Mouse (Mus musculus) mouse trophoblast stem cell (cell line): ENCODE data around the gene Ice1.

Experiments used
- in situ Hi-C, 2 experiments: fragments of 300-500 bp; cut with MseI, MboI; formaldehyde crosslinking; loops; 2 replicates in 1 of 2; 3 replicates in 1 of 2; pipeline ENCODE4 v1.15.1; 2025

Ice1 gene

DNA sequence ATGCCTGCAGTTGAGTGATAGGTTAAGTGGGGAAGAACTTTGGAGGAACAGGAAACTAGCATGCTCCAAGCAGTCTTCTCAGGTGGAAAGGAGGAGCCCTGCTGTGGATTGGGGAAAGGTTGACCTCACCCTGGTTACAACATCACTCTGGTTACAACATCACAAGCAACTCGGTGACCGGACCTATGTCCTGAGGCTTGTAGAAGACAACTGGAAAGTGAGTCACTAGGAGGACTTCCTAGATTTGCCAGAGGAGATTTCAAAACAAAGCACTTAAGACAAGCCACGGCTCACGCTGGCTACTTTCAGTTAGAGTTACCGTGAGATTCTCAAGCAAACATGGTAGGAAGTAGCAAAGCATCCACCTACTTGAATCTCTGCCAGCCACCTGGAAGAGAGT is 3.9 kb upstream of the Ice1 start:
- in situ Hi-C loops, result loop anchor here (5.0 to 10.0 kb wide), 5 partner anchors 126 to 363 kb away; no protein-coding TSS in a partner anchor

DNA sequence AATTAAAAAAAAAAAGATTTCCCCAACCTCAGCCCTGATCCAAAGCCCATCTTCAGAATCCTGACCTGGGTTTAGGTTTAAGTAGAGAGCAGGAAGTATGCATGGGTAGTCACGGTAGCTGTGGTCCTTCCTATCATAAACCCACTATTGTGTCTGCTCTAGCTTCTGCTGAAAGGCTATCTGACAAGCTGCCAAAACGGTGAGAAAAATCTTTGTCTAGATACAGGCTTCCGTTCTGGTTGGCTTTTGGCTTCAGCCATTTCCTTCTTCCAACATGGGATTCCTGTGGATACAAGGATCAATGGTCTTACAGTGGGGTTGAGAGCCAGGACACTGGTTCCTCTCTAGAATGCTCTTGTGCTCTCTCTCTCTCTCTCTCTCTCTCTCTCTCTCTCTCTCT is 2.2 kb upstream of the Ice1 start:
- in situ Hi-C loops, result loop anchor here (5.0 to 10.0 kb wide), 5 partner anchors 128 to 365 kb away; no protein-coding TSS in a partner anchor

DNA sequence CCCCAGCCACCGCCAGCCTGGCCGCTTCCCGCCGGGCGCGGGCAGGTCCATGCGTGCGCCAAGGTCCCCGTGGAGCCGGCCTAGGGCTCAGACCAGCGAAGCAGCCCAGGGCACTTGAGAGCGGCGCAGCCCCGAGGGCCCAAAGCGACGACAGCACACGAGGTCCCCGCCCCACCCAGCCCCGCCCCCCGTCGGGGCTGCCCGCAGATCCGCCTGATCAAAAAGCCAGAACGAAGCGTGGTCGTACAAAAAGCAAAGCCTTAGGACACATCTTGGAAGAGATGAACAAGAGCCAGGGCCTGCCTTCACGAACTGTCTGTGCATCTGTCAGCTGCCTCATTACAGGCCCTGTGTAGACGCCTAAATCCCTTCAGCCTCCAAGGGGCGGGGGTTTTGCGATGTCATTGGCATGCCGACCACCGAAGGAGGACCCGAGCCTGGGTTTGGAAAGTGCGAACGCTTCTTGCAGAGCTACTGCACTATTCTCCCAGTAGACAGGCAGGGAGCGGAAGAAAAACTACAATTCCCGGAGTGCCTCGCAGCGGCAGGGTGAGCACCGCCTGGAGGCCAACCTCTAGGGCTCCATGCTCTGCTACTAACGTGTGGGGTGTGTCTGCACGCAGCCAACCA is 343 bp upstream of the Ice1 start:
- in situ Hi-C loops, result no loop called here

DNA sequence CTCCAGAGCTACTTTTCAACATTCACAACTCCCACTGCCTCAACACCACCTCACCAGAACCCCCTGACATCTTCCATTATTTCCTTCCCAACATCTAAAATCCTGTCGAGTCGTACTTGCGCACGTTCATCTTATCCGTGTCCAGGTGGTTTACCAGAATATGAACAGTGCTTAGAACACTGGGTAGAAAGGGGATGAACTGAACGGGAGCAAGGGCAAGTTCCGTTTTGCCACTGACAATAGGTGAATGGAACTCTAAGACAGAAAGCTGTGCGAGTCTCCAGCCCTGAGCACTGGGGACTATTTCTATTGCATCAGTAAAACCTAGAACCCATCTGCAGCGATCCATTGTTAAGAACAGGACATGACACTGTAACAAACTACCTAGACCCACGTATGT is 728 bp downstream of the Ice1 start:
- in situ Hi-C loops, result no loop called here

DNA sequence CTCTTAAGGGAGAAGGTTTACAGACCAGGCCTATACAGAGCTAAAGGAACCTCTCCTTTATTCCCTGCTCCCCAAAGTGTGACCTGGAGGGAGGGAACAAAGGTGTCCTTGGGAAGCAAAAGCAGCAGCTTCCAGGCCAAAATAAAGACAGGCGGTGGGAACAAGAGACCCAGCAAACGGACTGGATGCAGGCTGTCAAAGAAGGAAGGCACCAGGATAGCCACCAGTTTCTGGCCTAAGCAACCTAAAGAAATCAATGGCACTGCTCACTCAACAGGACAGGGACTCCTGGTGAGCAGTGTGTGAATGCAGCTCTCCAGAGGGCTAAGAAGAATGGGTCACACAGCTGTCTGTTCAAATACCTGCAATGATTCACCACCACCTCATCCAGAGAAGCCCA is 1.8 kb downstream of the Ice1 start:
- in situ Hi-C loops, result no loop called here

DNA sequence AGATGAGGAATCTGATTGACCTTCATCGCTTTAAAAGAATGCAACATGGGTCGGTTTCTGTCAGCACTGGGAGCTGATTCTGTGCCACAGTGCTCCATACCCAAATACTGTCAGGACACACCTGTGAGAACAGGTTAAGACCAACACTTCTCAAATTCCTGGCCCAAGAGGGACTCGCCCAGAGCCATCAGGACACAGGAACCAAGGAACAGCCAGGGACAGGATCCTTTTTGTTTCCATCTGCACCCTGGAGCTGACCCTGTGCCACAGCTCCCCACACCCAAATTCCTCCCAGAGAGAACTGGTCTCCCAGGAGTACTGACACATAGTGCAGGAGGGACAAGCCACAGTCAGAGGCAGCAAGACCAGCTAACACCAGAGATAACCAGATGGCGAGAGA is 11.0 kb downstream of the Ice1 start:
- in situ Hi-C loops, result no loop called here

DNA sequence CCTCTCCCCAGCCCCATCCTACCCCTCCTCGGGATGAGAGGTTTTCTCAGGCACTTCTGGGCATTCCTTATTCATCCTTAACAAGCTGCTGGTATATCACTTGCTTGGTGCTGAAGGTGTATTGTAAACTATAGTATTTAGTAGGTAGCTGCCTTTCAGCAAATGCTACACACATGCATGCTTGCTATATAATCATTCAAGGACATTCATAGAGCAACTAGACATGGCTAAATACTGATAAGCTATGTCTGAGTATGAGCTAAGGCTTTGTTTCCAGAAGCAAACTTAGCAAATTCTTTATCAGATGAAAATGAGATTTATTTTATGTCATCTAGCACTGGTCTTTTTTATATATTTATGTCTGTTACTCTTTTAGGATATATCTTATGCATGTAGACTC is 11.8 kb downstream of the Ice1 start:
- in situ Hi-C loops, result no loop called here

DNA sequence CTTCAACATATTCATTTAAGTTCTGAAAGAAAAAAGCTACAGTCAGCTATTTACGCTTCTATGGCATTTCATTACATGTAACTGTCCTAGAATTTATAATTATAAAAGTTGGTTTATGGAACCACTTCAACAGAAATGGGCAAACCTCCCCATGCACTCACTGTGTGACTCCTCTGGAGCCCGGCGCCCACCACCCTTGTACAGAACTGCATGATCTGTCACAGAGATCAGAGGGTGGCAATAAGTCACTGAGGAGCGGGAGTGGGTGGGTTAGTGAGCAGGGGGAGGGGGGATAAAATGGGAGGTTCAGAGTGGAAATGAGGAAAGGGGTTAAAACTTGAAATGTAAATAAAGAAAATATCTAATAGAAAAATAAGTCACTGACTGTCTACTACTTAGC is 13.0 kb downstream of the Ice1 start:
- in situ Hi-C loops, result no loop called here

DNA sequence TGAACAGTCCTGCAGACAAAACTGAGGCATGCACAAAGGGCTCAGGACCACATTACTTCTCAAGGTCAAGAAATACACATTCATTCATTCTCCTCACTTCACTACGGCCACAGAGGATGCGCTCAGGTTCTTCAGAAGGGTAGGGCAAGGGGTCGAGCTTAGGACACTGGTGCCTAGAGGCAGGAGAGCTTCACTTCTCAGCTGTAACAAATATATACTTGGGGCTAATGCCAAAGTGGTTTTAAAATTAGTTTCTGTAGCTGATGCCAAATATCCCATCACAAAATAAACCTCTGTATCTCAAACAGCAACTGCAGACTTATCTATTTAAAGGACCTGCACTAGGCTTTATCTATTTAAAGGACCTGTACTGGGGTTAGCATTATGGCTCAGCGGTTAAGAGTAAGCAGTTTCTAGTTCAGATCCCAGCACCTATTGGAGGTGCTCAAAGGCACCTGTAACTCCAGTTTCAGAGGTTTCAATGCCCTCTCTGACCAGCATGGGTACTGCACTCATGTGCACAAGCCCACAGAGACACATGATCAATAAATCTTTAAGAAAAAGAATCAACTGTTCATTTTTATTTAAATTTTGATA is 14.9 kb downstream of the Ice1 start:
- in situ Hi-C loops, result no loop called here

DNA sequence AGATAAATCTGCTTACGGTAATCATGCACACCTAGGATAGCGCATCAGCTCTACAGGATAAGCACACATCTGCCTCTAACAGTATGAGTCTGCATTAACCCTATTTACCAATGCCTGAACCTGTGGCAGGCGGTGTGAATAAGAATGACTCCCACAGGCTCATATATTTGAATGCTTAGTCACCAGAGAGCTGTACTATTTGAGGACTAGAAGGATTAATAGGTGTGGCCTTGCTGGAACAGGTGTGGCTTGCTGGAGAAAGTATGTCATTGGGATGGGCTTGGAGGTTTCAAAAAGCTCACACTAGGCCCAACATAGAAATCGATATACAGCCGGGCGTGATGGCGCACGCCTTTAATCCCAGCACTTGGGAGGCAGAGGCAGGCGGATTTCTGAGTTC is 15.9 kb downstream of the Ice1 start:
- in situ Hi-C loops, result no loop called here

DNA sequence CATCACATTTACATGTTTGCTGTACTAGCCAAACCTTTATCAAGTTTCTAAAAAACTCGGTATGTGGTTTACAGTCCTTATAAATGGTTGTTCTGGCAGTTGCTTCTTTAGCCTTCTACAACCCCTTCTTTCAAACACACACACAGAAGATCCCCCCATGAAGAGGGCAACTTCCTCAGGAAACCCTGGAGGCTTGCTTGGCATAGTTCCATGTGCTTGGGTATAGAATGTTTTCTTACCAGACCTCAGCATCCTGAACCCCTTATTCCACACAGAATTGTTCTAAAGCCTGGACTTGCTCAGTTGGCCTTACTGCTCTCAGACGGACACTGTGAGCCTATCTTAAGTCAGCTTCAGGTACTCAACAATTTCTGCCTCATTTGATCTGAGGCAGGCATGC is 24.6 kb downstream of the Ice1 start:
- in situ Hi-C loops, result no loop called here

DNA sequence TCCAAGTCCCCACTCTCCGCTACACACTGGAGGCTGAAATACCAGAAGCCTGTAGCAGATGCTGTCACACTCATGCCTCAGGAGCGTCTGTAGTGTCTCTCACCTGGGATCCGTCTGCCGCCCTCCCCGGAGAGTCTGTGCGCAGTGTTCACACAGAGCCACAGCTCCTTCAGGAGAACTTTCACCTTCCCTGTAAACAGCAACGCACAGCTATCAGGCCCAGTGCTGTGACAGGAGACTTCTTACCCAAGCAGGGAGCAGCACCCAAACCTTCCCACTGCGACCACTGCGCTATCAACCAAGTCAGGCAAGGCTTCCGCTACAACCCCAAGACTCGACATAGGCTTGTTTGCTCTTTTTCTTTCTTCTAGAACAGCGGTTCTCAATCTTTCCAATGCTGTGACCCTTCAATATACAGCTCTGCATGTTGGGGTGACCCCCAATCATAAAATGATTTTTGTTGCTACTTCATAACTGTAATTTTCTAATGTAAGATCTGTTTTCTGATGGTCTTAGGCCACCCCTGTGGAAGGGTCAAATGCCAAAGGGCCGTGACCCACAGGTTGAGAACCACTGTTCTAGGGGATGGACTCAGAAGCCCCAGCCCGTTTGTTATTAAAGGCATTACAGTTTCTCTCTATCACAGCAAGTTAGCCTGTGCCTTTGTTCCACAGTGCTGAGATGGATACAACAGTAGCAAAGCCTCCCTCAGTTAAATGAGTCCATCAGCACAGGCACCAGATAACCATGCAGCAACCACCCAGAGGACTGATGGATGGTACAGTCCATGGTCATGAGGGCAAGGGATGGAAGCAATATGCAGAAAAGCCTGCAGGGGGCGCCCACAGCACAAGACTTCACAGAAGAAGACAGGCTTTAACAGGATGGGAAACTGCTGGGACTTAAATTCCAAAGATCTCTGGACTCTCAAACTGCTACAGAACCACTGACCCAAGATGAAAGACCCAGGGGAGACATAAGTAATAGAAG is 26.7 kb downstream of the Ice1 start:
- in situ Hi-C loops, result no loop called here

DNA sequence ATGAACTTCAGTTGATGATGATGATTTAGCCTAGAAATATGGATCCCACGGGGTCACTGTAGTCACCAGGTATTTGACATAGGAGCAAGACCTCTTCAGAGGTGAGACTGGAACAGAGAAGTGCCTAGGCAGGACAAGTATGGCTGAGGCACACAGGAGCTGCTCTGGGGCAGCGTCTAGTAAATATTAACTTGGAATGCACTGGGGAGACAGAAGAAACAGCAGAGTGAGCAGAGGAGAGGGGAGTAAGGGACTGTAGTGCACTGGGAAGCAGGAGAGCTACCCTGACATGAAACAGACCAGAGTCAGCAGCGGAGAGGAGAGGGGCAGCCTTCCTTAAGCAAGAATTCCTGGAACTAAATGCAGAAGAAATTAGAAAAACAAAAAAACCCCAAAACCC is 27.8 kb downstream of the Ice1 start:
- in situ Hi-C loops, result no loop called here

DNA sequence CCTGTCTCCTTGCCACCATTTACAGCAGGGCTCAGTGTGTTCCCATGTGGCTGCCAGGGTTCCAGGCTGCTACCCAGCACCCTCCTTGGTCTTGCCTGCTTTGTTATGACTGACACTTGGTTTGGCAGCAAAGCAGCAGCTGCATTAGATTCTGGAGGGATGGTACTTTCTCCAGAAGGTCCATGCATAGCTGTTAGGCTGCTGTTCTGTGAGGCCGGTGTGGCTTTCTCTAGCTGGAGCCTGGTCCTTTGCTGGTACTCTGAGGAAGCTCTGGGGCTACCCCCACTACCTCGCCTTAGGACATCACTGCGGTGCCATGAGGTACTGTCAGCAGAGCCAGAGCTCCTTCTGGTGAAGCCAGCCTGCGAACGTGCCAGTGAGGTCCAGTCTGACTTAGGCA is 32.1 kb downstream of the Ice1 start:
- in situ Hi-C loops, result no loop called here

DNA sequence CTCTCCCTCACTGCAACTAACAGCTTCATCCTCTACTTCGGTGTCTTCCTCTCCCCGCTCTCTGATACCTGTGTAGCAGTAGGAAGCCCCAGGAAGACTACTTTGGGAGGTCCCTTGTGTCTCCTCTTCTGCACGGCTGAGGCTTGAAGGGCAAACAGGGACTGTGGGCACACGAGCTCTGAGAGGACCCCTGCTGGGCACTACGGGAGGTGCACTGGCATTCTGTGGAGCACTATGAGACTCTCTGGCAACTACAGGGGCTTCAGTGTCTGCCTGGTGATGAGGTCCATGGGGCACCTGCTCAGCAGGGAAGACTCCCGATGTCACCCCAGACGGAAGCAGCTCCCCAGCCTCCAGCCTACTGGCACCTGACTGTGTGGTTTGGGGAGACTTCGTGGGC is 32.7 kb downstream of the Ice1 start:
- in situ Hi-C loops, result no loop called here

DNA sequence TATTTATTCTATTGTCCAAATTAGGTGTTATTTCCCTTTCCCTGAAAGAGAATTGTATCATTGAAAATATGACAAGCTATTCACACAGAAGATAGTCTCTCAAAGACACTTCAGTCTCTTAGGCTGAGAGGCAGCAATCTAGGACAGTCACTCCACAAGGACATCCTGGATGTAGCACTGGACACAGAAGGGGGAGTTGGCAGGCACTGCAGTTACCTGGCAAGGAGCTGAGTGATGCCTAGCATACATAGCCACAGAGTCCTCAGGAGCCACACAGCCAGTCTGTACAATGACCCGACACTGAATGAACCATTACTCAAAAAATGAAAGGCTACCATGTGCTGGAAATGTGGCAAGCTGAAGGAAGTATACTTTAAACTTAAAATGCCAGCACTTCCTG is 35.9 kb downstream of the Ice1 start:
- in situ Hi-C loops, result no loop called here

DNA sequence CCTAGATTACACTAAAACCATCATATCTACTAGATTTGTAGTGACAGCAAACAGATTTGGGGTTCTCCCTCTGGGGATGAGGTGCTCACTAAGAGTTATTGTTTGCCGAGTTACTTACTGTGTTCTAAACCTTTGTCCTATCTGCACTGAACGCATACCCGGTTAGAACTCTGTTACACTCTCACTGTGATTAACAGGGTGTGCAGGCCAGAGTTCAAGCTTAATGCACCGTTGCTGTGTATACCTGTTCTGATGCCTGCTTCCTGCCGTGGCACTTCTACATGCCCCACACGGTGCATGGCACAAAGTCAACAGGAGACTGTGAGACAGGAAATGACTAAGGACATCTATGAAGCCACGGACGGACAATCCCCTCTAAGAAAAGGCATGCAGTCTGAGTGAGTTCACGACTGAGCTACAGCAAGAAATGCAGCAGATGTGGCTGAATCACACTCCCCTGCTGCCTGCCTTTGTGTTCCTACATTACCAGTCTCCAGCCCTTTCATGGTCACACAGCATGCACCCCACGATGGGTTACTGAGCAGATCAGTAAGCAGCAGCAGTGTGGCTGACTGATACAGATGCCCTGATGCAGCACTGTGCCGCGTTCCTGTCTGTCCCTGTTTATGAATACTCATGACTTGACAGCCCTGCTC is 37.3 kb downstream of the Ice1 start:
- in situ Hi-C loops, result no loop called here

DNA sequence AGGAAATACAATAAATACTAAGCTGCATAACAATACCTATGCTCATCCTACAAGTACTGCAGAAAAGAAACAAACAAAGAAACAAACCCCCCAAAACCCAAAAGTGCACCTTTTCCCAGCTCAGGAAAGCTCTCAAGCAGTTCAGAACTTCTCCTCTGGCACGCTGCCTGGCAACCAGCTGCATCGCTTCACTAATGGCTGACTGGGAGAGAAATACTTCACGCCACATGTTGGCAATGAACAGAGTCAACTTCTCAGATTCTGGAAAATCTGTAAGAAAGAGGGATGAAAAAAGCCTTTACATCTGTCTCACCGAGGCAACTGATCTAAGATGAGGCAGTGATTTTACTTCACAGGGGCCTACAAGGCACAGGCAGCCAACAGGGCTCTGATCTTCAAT is 38.5 kb downstream of the Ice1 start:
- in situ Hi-C loops, result no loop called here

DNA sequence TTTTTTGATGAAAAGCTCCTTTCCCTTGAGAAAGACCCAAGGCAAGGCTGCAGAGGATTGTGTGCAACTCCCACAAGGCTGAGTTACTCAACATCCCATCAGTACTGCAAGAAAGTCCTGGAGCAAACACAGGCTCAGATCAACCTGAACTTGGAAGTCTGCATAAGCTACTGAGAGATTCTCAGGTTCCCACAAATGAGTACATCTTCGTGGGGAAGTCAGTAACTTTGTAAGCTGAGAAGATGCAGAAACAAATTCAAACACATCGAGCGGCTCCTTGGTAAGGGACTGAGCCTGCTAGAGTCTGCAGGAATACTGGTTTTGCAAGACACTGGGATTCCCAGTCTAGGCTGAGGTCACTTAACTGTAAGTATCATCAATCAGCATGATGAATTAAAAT is 40.5 kb downstream of the Ice1 start:
- in situ Hi-C loops, result no loop called here

DNA sequence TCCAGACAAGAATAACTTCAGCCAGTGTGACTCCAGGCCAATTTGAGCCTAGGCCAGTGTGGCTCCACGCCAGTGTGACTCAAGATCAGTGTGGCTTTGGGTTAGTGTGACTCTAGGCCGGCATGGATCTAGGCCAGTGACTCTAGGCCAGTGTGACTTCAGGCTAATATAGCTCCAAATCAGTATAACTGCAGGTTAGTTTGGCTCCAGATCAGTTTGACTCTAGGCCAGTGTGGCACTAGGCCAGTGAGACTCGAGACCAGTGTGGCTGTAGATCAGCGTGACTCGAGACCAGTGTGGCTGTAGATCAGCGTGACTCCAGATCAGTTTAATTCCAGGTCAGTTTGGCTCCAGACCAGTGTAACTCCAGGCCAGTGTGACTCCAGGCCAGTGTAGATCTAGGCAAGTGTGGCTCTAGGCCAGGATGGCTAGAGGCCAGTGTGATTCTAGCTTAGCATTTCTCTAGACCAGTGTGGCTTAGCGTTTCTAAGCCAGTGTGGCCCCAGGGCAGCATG is 47.1 kb downstream of the Ice1 start:
- in situ Hi-C loops, result no loop called here

DNA sequence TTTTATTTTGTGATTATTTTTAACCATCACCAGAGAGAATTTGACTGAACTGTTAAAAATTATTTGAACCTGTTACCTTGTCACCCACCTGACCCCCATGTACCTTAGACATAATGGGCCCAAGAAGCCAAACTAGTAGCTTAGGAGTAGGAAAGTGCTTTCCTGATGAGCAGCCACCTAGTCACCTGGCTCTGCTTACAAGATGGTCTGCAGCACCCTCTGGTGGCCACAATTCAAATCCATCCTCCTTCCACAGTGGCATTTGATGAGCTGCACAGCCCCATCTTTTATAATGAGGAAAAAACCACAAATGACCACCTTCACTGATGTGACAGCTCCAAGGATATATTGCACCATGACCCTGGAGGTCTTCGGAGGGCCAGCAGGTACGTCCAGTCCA is 50.5 kb downstream of the Ice1 start:
- in situ Hi-C loops, result no loop called here

DNA sequence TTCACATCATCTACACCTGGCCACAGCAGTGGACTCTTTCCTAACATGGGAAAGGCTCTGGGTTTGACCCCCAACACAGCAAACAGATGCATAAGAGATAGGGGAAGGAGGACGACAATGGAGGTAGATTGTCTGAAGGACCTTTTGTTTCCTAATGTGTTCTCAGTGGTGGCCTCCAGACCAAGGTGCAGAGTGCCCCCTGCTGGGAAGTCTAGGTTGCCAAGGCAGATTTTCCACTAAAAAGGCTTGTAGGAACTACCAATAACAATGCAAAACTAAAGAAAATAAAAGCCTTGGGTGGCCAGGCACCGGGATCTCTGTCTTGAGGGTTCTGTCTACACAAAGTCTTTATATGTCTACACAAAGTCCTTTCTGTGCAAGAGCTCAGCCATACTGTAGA is 54.9 kb downstream of the Ice1 start:
- in situ Hi-C loops, result no loop called here
